Mouse (Mus musculus): ENCODE measurements around the gene Anxa9.

Gene Anxa9

GRCm38 (mm10) chr3:95314075-95314474 lies 7.1 kb upstream of the Anxa9 start:
- no peak for DNase-seq (ENCODE audit: low read depth, low spot score)

- no peak for DNase-seq (ENCODE audit: low read depth, low spot score)
These were observed 6.5 kb upstream of the Anxa9 start for GRCm38 (mm10) chr3:95313476-95313875.

- no peak for DNase-seq (ENCODE audit: low read depth, low spot score)
These were observed 5.6 kb upstream of the Anxa9 start for GRCm38 (mm10) chr3:95312623-95313022.

- peak; percentile 85 for DNase-seq (ENCODE audit: low read depth, low spot score)
These were observed 4.2 kb upstream of the Anxa9 start for GRCm38 (mm10) chr3:95310968-95311882.

- DNase-seq (ENCODE audit: low read depth, low spot score) = no peak
These were observed 3.5 kb upstream of the Anxa9 start for GRCm38 (mm10) chr3:95310496-95310895.

GRCm38 (mm10) chr3:95306244-95306643 lies 732 bp downstream of the Anxa9 start:
- no peak for DNase-seq (ENCODE audit: low read depth, low spot score)

GRCm38 (mm10) chr3:95301204-95301796 lies 5.7 kb downstream of the Anxa9 start:
- DNase-seq (ENCODE audit: low read depth, low spot score) = no peak

- DNase-seq (ENCODE audit: low read depth, low spot score) = no peak
These were observed 9.0 kb downstream of the Anxa9 start for GRCm38 (mm10) chr3:95298018-95298417.

- peak; percentile 88 for DNase-seq (ENCODE audit: low read depth, low spot score)
These were observed 10.9 kb downstream of the Anxa9 start for GRCm38 (mm10) chr3:95296103-95296469.

- peak; percentile 63 for DNase-seq (ENCODE audit: low read depth, low spot score)
These were observed 11.5 kb downstream of the Anxa9 start for GRCm38 (mm10) chr3:95295321-95296102.

GRCm38 (mm10) chr3:95294718-95295117 lies 12.3 kb downstream of the Anxa9 start:
- no peak for DNase-seq (ENCODE audit: low read depth, low spot score)

GRCm38 (mm10) chr3:95294316-95294715 lies 12.7 kb downstream of the Anxa9 start:
- DNase-seq (ENCODE audit: low read depth, low spot score) = no peak

GRCm38 (mm10) chr3:95293537-95293936 lies 13.4 kb downstream of the Anxa9 start:
- no peak for DNase-seq (ENCODE audit: low read depth, low spot score)

- DNase-seq (ENCODE audit: low read depth, low spot score) = no peak
These were observed 14.1 kb downstream of the Anxa9 start for GRCm38 (mm10) chr3:95292899-95293298.

- DNase-seq (ENCODE audit: low read depth, low spot score) = no peak
These were observed 15.9 kb downstream of the Anxa9 start for GRCm38 (mm10) chr3:95291041-95291440.

GRCm38 (mm10) chr3:95290156-95290555 lies 16.8 kb downstream of the Anxa9 start:
- peak; percentile 56 for DNase-seq (ENCODE audit: low read depth, low spot score)

- no peak for DNase-seq (ENCODE audit: low read depth, low spot score)
These were observed 17.6 kb downstream of the Anxa9 start for GRCm38 (mm10) chr3:95289419-95289818.

- DNase-seq (ENCODE audit: low read depth, low spot score) = no peak
These were observed 19.4 kb downstream of the Anxa9 start for GRCm38 (mm10) chr3:95287541-95287940.

GRCm38 (mm10) chr3:95286510-95286909 lies 20.5 kb downstream of the Anxa9 start:
- peak; percentile 55 for DNase-seq (ENCODE audit: low read depth, low spot score)

- no peak for DNase-seq (ENCODE audit: low read depth, low spot score)
These were observed 21.0 kb downstream of the Anxa9 start for GRCm38 (mm10) chr3:95286011-95286410.

- DNase-seq (ENCODE audit: low read depth, low spot score) = no peak
These were observed 21.6 kb downstream of the Anxa9 start for GRCm38 (mm10) chr3:95285390-95285789.

Measured in ZHBTc4 (cell line).